Mouse (Mus musculus) CH12.LX (cell line): ENCODE results near the gene Ces2a. TPM values are rescaled to one million over a fixed set of nuclear protein-coding genes. Genes with fewer than 3 reads are reported as not detected.

Source experiments
- DNase-seq: peaks from one replicate; pipeline ENCODE4 v3.0.0-alpha.2; 2013; ENCODE audit errors: extremely low read depth
- H3K27ac ChIP-seq: 2 replicates; pipeline ENCODE4 v1.5.1; 2012; ENCODE audit warnings: low read depth, mild to moderate bottlenecking, control low read depth, moderate library complexity; ENCODE audit not compliant: insufficient read depth
- H3K27me3 ChIP-seq: replicated peaks from 2 replicates; pipeline ENCODE3; 2012; ENCODE audit warnings: inconsistent platforms
- H3K36me3 ChIP-seq, 2 experiments: replicated peaks in 1 of 2; 2 replicates each; pipeline versions ENCODE3 to v1.6.1; 2012; ENCODE audit warnings: inconsistent platforms in 1 of 2, low read length in 1 of 2, mild to moderate bottlenecking in 1 of 2, mixed read lengths in 1 of 2, moderate library complexity in 1 of 2; ENCODE audit not compliant: control insufficient read depth in 1 of 2, insufficient read depth in 1 of 2
- H3K4me1 ChIP-seq, 2 experiments: 2 replicates each; pipeline ENCODE4 v1.6.1; 2012; ENCODE audit warnings: inconsistent platforms in 1 of 2, moderate library complexity in 1 of 2; ENCODE audit not compliant: insufficient read depth in 2 of 2, control insufficient read depth in 1 of 2
- H3K4me2 ChIP-seq: 2 replicates; pipeline ENCODE4 v1.6.1; 2012; ENCODE audit warnings: low read depth, mild to moderate bottlenecking, control low read depth; ENCODE audit not compliant: poor library complexity, insufficient read depth, severe bottlenecking
- H3K4me3 ChIP-seq, 3 experiments: fragments of 150-350 bp in 1 of 3; sonication (generic) in 1 of 3; replicated peaks in 1 of 3; 2 replicates each; pipeline versions ENCODE3 to v1.5.1; 2011 to 2012; ENCODE audit warnings: low read depth in 2 of 3, low read length in 2 of 3, mild to moderate bottlenecking in 2 of 3, moderate library complexity in 2 of 3, control low read depth in 1 of 3, improper control_type of control experiment in 1 of 3, inconsistent platforms in 1 of 3, mixed read lengths in 1 of 3; ENCODE audit not compliant: poor library complexity in 1 of 3
- H3K79me2 ChIP-seq: replicated peaks from 2 replicates; pipeline ENCODE4 v1.6.1; 2012; ENCODE audit warnings: mild to moderate bottlenecking, moderate library complexity; ENCODE audit not compliant: control insufficient read depth, poor library complexity, insufficient read depth, severe bottlenecking; ENCODE audit errors: extremely low read depth
- H3K9ac ChIP-seq: 2 replicates; pipeline ENCODE4 v1.6.1; 2012; ENCODE audit warnings: low read depth, mild to moderate bottlenecking, control low read depth, moderate library complexity; ENCODE audit not compliant: insufficient read depth
- H3K9me3 ChIP-seq: replicated peaks from 2 replicates; pipeline ENCODE3; 2012; ENCODE audit warnings: low read length, inconsistent platforms, mixed read lengths
- ELF1 ChIP-seq: IDR thresholded peaks from 2 replicates; pipeline ENCODE4 v1.6.1; 2014; ENCODE audit warnings: low read depth, mild to moderate bottlenecking, inconsistent platforms, low read length, improper control_type of control experiment
- EP300 ChIP-seq: IDR thresholded peaks from 2 replicates; pipeline ENCODE4 v1.6.1; 2011; ENCODE audit warnings: low read length, improper control_type of control experiment
- ETS1 ChIP-seq: conservative IDR thresholded peaks from 2 replicates; pipeline ENCODE4 v1.6.1; 2012; ENCODE audit warnings: low read depth, mild to moderate bottlenecking, inconsistent platforms, low read length, improper control_type of control experiment, moderate library complexity
- HCFC1 ChIP-seq: IDR thresholded peaks from 2 replicates; pipeline ENCODE4 v1.6.1; 2012; ENCODE audit warnings: low read depth, mild to moderate bottlenecking, inconsistent platforms, low read length, improper control_type of control experiment
- IRF4 ChIP-seq: IDR thresholded peaks from 2 replicates; pipeline ENCODE4 v1.6.1; 2014; ENCODE audit warnings: low read depth, mild to moderate bottlenecking, inconsistent platforms, low read length, improper control_type of control experiment
- KAT2A ChIP-seq: IDR thresholded peaks from 2 replicates; pipeline ENCODE4 v1.6.1; 2012; ENCODE audit warnings: low read length, improper control_type of control experiment, inconsistent platforms; ENCODE audit not compliant: insufficient replicate concordance
- MEF2A ChIP-seq: IDR thresholded peaks from 2 replicates; pipeline ENCODE4 v1.6.1; 2014; ENCODE audit warnings: low read depth, mild to moderate bottlenecking, inconsistent platforms, low read length, improper control_type of control experiment, borderline replicate concordance
- MXI1 ChIP-seq: IDR thresholded peaks from 2 replicates; pipeline ENCODE4 v1.6.1; 2011; ENCODE audit warnings: mild to moderate bottlenecking, low read depth, low read length, improper control_type of control experiment
- NELFE ChIP-seq: IDR thresholded peaks from 2 replicates; pipeline ENCODE4 v1.6.1; 2011; ENCODE audit warnings: low read depth, low read length, improper control_type of control experiment
- NRF1 ChIP-seq: IDR thresholded peaks from 2 replicates; pipeline ENCODE4 v1.6.1; 2014; ENCODE audit warnings: low read depth, mild to moderate bottlenecking, inconsistent platforms, low read length, improper control_type of control experiment, moderate library complexity
- PAX5 ChIP-seq: IDR thresholded peaks from 2 replicates; pipeline ENCODE4 v1.6.1; 2012; ENCODE audit warnings: low read length, inconsistent platforms, mixed read lengths
- POLR2A ChIP-seq: IDR thresholded peaks from 2 replicates; pipeline ENCODE4 v1.6.1; 2011; ENCODE audit warnings: low read depth, mild to moderate bottlenecking, improper control_type of control experiment, low read length
- RAD21 ChIP-seq: IDR thresholded peaks from 2 replicates; pipeline ENCODE4 v1.6.1; 2011; ENCODE audit warnings: low read depth, mild to moderate bottlenecking, low read length, improper control_type of control experiment, moderate library complexity
- SIN3A ChIP-seq: IDR thresholded peaks from 2 replicates; pipeline ENCODE4 v1.6.1; 2012; ENCODE audit warnings: low read length, improper control_type of control experiment, inconsistent platforms
- SMC3 ChIP-seq: IDR thresholded peaks from 2 replicates; pipeline ENCODE4 v1.6.1; 2011; ENCODE audit warnings: low read depth, low read length, improper control_type of control experiment
- TCF12 ChIP-seq: IDR thresholded peaks from 2 replicates; pipeline ENCODE4 v1.6.1; 2014; ENCODE audit warnings: low read depth, mild to moderate bottlenecking, inconsistent platforms, low read length, improper control_type of control experiment
- UBTF ChIP-seq: IDR thresholded peaks from 2 replicates; pipeline ENCODE4 v1.6.1; 2012; ENCODE audit warnings: low read depth, mild to moderate bottlenecking, inconsistent platforms, low read length, improper control_type of control experiment, moderate library complexity
- USF2 ChIP-seq: conservative IDR thresholded peaks from 2 replicates; pipeline ENCODE4 v1.6.1; 2011; ENCODE audit warnings: low read depth, low read length, improper control_type of control experiment
- ZNF384 ChIP-seq: IDR thresholded peaks from 2 replicates; pipeline ENCODE4 v1.6.1; 2012; ENCODE audit warnings: low read depth, low read length, improper control_type of control experiment, inconsistent platforms
- dilution Hi-C: fragments of 300-500 bp; cut with MboI; formaldehyde crosslinking; loops from 2 replicates; pipeline ENCODE4 v1.14.3; 2020; ENCODE audit warnings: low sequenced_read_pairs; ENCODE audit not compliant: extremely low pct_unique_long_range_greater_than_20kb, extremely low pct_ligation_motif_present
- in situ Hi-C: fragments of 300-500 bp; cut with MboI; formaldehyde crosslinking; loops from 3 replicates; pipeline ENCODE4 v1.14.3; 2019; ENCODE audit warnings: low sequenced_read_pairs, low pct_ligation_motif_present, low pct_unique_long_range_greater_than_20kb, mixed read lengths
- polyA plus RNA-seq: library from polyadenylated mRNA; unstranded; fragments of >175 nt; gene quantifications from 2 replicates; pipeline ENCODE4 v1.2.1, GENCODE M21; 2012; ENCODE audit warnings: low read depth; ENCODE audit not compliant: insufficient read length
- total RNA-seq, 2 experiments: library from RNA; depleted of rRNA; stranded (reverse); fragments of 300-350 nt in 1 of 2; fragments of >200 nt in 1 of 2; gene quantifications; 2 replicates each; pipeline ENCODE4 v1.2.3; 2012 to 2014

Gene Ces2a
- not detected in 2 replicates for total RNA-seq (2012; rRNA removed)
- total RNA-seq (2014; rRNA removed), result not detected in 2 replicates
- polyA plus RNA-seq, result not detected in 2 replicates

GRCm38 (mm10) chr8:104733753-104734152 is at the start of gene Ces2a:
Ces2a (plus strand) TSS chr8:104734003.
- no peak for DNase-seq
- dilution Hi-C loops, result no loop called here
- H3K4me2 ChIP-seq, result no peak within 1 kb of the TSS

GRCm38 (mm10) chr8:104688433-104688832 is 45.4 kb upstream of the Ces2a start:
- DNase-seq, result no peak
- Histone ChIP-seq H3K4me2 (no peak overlapping the region), H3K27ac (no peak overlapping the region), H3K36me3 (no peaks in the 10 kb centered on the region), H3K27me3 (peaks cover 2% of the 10 kb centered on the region), H3K9ac (no peak overlapping the region), H3K4me3 (no peak overlapping the region), H3K9me3 (no peaks in the 10 kb centered on the region), H3K4me1 (peaks cover 0 to 5% of the 10 kb centered on the region in 2 experiments; a peak in 2 of 4 replicates)
- in situ Hi-C loops (no loop called here), dilution Hi-C loops (no loop called here)
- TF ChIP-seq ELF1, result no peak
- TF ChIP-seq ZNF384, result no peak
- no peak for TF ChIP-seq ETS1
- no peak for TF ChIP-seq PAX5
- no peak for TF ChIP-seq RAD21
- no peak for TF ChIP-seq KAT2A
- TF ChIP-seq HCFC1, result no peak
- TF ChIP-seq TCF12, result no peak
- TF ChIP-seq EP300, result no peak
- no peak for TF ChIP-seq UBTF
- no peak for TF ChIP-seq NELFE
- no peak for TF ChIP-seq MEF2A
- TF ChIP-seq USF2, result no peak
- TF ChIP-seq, all 38 proteins: peak for 0
- H3K79me2 ChIP-seq, result no peaks in the 10 kb centered on the region

More at GRCm38 (mm10) chr8:104733753-104734152, at the start of gene Ces2a:
- H3K9ac ChIP-seq, result no peak within 1 kb of the TSS
- no peak within 1 kb of the TSS for H3K4me3 ChIP-seq
- no peaks in the 10 kb centered on the region for H3K4me1 ChIP-seq
- no peaks in the 10 kb centered on the region for H3K27me3 ChIP-seq
- no peak within 1 kb of the TSS for H3K27ac ChIP-seq
- TF ChIP-seq NELFE (no peak), SIN3A (no peak), IRF4 (no peak), KAT2A (no peak), MXI1 (no peak), MEF2A (no peak), POLR2A (no peak), SMC3 (no peak), TCF12 (no peak), RAD21 (no peak), NRF1 (no peak)
- no peaks in the 10 kb centered on the region for H3K36me3 ChIP-seq
- H3K9me3 ChIP-seq, result no peaks in the 10 kb centered on the region
- H3K79me2 ChIP-seq, result no peaks in the 10 kb centered on the region
- in situ Hi-C loops, result no loop called here
